8 mouse cellular contexts compared by ENCODE assay signal in the genomic region with DNA sequence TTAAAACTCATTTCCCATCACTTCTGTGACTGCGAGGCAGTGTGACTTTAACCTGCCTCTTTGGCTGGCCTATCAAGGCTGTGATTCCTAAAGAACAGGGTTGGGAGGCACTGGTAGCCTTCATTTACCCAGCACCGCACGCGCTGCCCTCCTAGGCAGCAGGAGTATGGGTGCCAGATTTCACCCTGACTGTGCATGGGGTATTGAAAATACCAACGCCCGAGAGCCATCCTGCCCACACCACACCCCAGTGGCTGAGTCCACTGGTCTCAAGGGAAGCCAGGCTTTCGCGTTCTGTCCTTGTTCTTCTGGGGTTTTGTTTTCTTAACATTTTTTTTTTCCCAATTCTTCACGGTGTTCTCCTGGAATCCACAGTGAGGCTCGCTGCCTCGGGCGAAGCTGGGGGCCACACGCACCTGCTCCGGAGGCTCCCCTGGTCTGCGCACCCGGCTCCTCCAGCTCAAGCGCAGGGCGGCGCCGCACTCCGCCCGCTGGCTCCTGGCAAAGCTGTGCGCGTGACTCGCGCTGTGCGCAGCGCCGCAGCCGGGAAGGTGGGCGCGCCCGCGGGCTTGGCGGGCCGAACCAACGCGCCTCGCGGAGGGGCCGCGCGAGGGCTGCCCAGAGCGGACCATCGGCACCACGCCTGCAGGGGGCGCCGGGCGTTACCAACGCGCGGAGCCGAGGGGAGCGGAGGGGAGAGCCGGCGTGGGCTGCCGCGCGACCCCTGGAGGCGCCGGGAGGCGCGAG. TPM values are rescaled to one million over a fixed set of nuclear protein-coding genes. Genes with fewer than 3 reads are reported as not detected.
A peak's percentile ranks its signal among the peaks of the same experiment; 100 is the strongest.
DNase-seq lines count a peak whose midpoint lies in the region; ATAC-seq and TF ChIP-seq lines count a peak whose summit lies in the region.

A gene (plus strand): TSS at position 572 of the 747 bp plus-strand sequence.

- peak; percentile 71 for TF ChIP-seq CTCF in gastrocnemius, adult 2 months (IDR thresholded peaks at IDR 0.05)

- peak within 1 kb of the TSS; percentile 100 for H3K27ac ChIP-seq in gastrocnemius, adult 2 months
- peak within 1 kb of the TSS; percentile 91 for H3K27ac ChIP-seq in hindbrain, embryonic 15.5 days (replicated peaks)

- H3K36me3 ChIP-seq in hindbrain, embryonic 15.5 days = no peaks in the 10 kb centered on the region

- H3K4me1 ChIP-seq in hindbrain, embryonic 15.5 days (replicated peaks) = peaks cover 34% of the 10 kb centered on the region

- under 1% methylated on average over 55 of the region's 63 CpGs for WGBS in hindbrain, embryonic 15.5 days

- intact Hi-C loops in gastrocnemius, adult 2 months (cut with DNase I) = loop anchor here (1.0 to 2.0 kb wide), 4 partner anchors 25 to 115 kb away; a partner anchor contains a TSS

- peak within 1 kb of the TSS; percentile 94 for H3K9ac ChIP-seq in hindbrain, embryonic 15.5 days

- peak within 1 kb of the TSS; percentile 88 for H3K4me2 ChIP-seq in hindbrain, embryonic 15.5 days

- no peaks in the 10 kb centered on the region for H3K9me3 ChIP-seq in hindbrain, embryonic 15.5 days

- H3K27me3 ChIP-seq in hindbrain, embryonic 15.5 days = no peaks in the 10 kb centered on the region

- H3K4me3 ChIP-seq in gastrocnemius, adult 2 months = peak within 1 kb of the TSS; percentile 99
- peak within 1 kb of the TSS; percentile 91 for H3K4me3 ChIP-seq in hindbrain, embryonic 15.5 days

- ATAC-seq in hindbrain, embryonic 15.5 days (ENCODE audit: low FRiP score, low read depth) = peak; percentile 95

- peak; percentile 11 for DNase-seq in T-cell, adult 2 months (ENCODE audit: low spot score)
- peak; percentile 92 to 94 for DNase-seq in cerebellum, postnatal 36 days
- peak; percentile 95 for DNase-seq in gastrocnemius, adult 2 months
- DNase-seq in left cerebral cortex, adult 18-20 months (ENCODE audit: low spot score in 2 of 2) = peak; percentile 93 to 96
- peak; percentile 92 for DNase-seq in lung, postnatal 36 days
- DNase-seq in retina, postnatal 1 day = peak; percentile 97
- DNase-seq in urinary bladder, adult 2 months (ENCODE audit: low spot score) = peak; percentile 87

RNA-seq across cellular contexts. Expression of the gene that starts here (rescaled TPM):
- 10 to 100 TPM; 19.0 to 29.6 TPM for total RNA-seq in gastrocnemius, adult 2 months (2021)
- 88.8 and 99.5 TPM in 2 replicates for polyA plus RNA-seq in hindbrain, embryonic 15.5 days (2015; fragmentation: Nextera tagmentation; extraction: Ambion mirVana)
- 100 to 1,000 TPM; 128 to 146 TPM for total RNA-seq in left cerebral cortex, adult 18-20 months (2021)
- 22.3 and 43.1 TPM in 2 replicates for polyA plus RNA-seq in urinary bladder, adult 2 months (2012; rRNA removed)

Comparison
In these comparisons a context has a peak if more than half of its experiments do, and no peak if none do; other contexts are left out.
1. Peak in every context shown above with its lines: DNase-seq, ATAC-seq, H3K4me3 ChIP-seq and H3K27ac ChIP-seq.
2. RNA of the gene that starts here (total RNA-seq): 128 to 146 TPM in left cerebral cortex, adult 18-20 months; 19.0 to 29.6 TPM in gastrocnemius, adult 2 months; every median in the first group is over 4 times any median in the second.
3. DNase-seq: peak in every context shown above with its lines; median percentile 97 in retina, postnatal 1 day; 95 in gastrocnemius, adult 2 months; 94 in left cerebral cortex, adult 18-20 months; 93 in cerebellum, postnatal 36 days; 92 in lung, postnatal 36 days; 87 in urinary bladder, adult 2 months; 11 in T-cell, adult 2 months.